Mouse (Mus musculus) liver, embryonic 16.5 days (tissue): Measurements from ENCODE around the gene Tmem161a. TPM values are rescaled to one million over a fixed set of nuclear protein-coding genes. Genes with fewer than 3 reads are reported as not detected.

Experiments
- ATAC-seq: fragments of 200-750 bp; cut with Nextera tagmentation; 2 replicates; pipeline ENCODE4 v1.8.0; 2017; ENCODE audit warnings: low read depth, mild to moderate bottlenecking, moderate number of reproducible peaks, moderate library complexity
- H3K27ac ChIP-seq: fragments of 300-500 bp; sonication (generic); 2 replicates; pipeline ENCODE4 v1.5.1; 2014; ENCODE audit warnings: mild to moderate bottlenecking, low read length
- H3K27me3 ChIP-seq: fragments of 300-500 bp; sonication (generic); 2 replicates; pipeline ENCODE4 v1.6.1; 2014; ENCODE audit warnings: low read depth, low read length, mixed read lengths; ENCODE audit not compliant: control insufficient read depth, insufficient read depth
- H3K36me3 ChIP-seq: fragments of 300-500 bp; sonication (generic); 2 replicates; pipeline ENCODE4 v1.6.1; 2014; ENCODE audit warnings: mild to moderate bottlenecking; ENCODE audit not compliant: control insufficient read depth, insufficient read depth
- H3K4me1 ChIP-seq: fragments of 300-500 bp; sonication (generic); 2 replicates; pipeline ENCODE4 v1.6.1; 2014; ENCODE audit warnings: low read depth, low read length, mixed read lengths; ENCODE audit not compliant: control insufficient read depth
- H3K4me2 ChIP-seq: fragments of 300-500 bp; sonication (generic); 2 replicates; pipeline ENCODE4 v1.6.1; 2014; ENCODE audit warnings: low read depth, low read length, mixed read lengths
- H3K4me3 ChIP-seq: fragments of 300-500 bp; sonication (generic); 2 replicates; pipeline ENCODE4 v1.5.1; 2014; ENCODE audit warnings: low read depth, mild to moderate bottlenecking, low read length
- H3K9ac ChIP-seq: fragments of 300-500 bp; sonication (generic); 2 replicates; pipeline ENCODE4 v1.6.1; 2014; ENCODE audit warnings: low read depth, low read length
- H3K9me3 ChIP-seq: fragments of 300-500 bp; sonication (generic); replicated peaks from 2 replicates; pipeline ENCODE4 v1.6.1; 2016; ENCODE audit warnings: low read length; ENCODE audit not compliant: control insufficient read depth
- WGBS: fragments of 180-500 bp; shearing (Covaris S2); extraction: QIAGEN DNeasy Blood & Tissue Kit; methylation state at CpG from one replicate; pipeline ENCODE4 v1.1.7; 2014; ENCODE audit not compliant: insufficient replicate concordance; 5-methylcytosine and 5-hydroxymethylcytosine counted together
- polyA plus RNA-seq: library from polyadenylated mRNA; unstranded; fragments of >200 nt; fragmentation: Nextera tagmentation; extraction: Ambion mirVana; gene quantifications from 2 replicates; pipeline ENCODE4 v1.2.1, GENCODE M21; 2015

Tmem161a gene
- polyA plus RNA-seq, 1 experiment from 2014 or later = 26.8 TPM

GRCm38 (mm10) chr8:70173320-70173719 is 1.2 kb downstream of the Tmem161a start:
- peak; percentile 39; the same call in 1 of the 2 replicates for ATAC-seq
- Histone ChIP-seq H3K9ac (no peak overlapping the region), H3K36me3 (peaks cover 2% of the 10 kb centered on the region; the same call in 1 of the 2 replicates), H3K4me3 (peak overlapping the region; percentile 63; the same call in 1 of the 2 replicates), H3K27ac (no peak overlapping the region), H3K27me3 (no peaks in the 10 kb centered on the region), H3K4me1 (peaks cover 38% of the 10 kb centered on the region), H3K9me3 (no peaks in the 10 kb centered on the region), H3K4me2 (peak overlapping the region; percentile 59; the same call in 1 of the 2 replicates)
- WGBS = 28% methylated on average over 5 of the region's 5 CpGs

GRCm38 (mm10) chr8:70174079-70174478 is 1.9 kb downstream of the Tmem161a start:
- no peak overlapping the region; the same call in 1 of the 2 replicates for H3K4me2 ChIP-seq
- ATAC-seq = no peak
- H3K4me1 ChIP-seq = peaks cover 38% of the 10 kb centered on the region
- 68% methylated on average over 7 of the region's 7 CpGs for WGBS
- H3K27ac ChIP-seq = no peak overlapping the region; the same call in 1 of the 2 replicates
- H3K27me3 ChIP-seq = no peaks in the 10 kb centered on the region
- no peak overlapping the region for H3K4me3 ChIP-seq
- peaks cover 2% of the 10 kb centered on the region; the same call in 1 of the 2 replicates for H3K36me3 ChIP-seq
- no peak overlapping the region for H3K9ac ChIP-seq
- no peaks in the 10 kb centered on the region for H3K9me3 ChIP-seq

GRCm38 (mm10) chr8:70178231-70178630 is 6.1 kb downstream of the Tmem161a start:
- no peak for ATAC-seq
- Histone ChIP-seq H3K4me2 (no peak overlapping the region), H3K9ac (no peak overlapping the region), H3K9me3 (no peaks in the 10 kb centered on the region), H3K4me3 (no peak overlapping the region), H3K36me3 (peaks cover 2% of the 10 kb centered on the region), H3K27ac (no peak overlapping the region), H3K4me1 (peaks cover 31% of the 10 kb centered on the region), H3K27me3 (no peaks in the 10 kb centered on the region)
- 75% methylated on average over 2 of the region's 2 CpGs for WGBS

- no peaks in the 10 kb centered on the region for H3K27me3 ChIP-seq
- H3K9ac ChIP-seq = no peak overlapping the region
- no peak overlapping the region for H3K4me2 ChIP-seq
- no peak for ATAC-seq
- peaks cover 2% of the 10 kb centered on the region for H3K36me3 ChIP-seq
- no peak overlapping the region for H3K4me3 ChIP-seq
- no peaks in the 10 kb centered on the region for H3K9me3 ChIP-seq
- 79% methylated on average over 4 of the region's 4 CpGs for WGBS
- H3K4me1 ChIP-seq = peaks cover 22% of the 10 kb centered on the region
- no peak overlapping the region for H3K27ac ChIP-seq
Measured at GRCm38 (mm10) chr8:70179082-70179481, 6.9 kb downstream of the Tmem161a start.

GRCm38 (mm10) chr8:70181212-70181902 is 9.2 kb downstream of the Tmem161a start:
- H3K4me2 ChIP-seq = peak overlapping the region; percentile 7; the same call in 1 of the 2 replicates
- peak overlapping the region; percentile 5; the same call in 1 of the 2 replicates for H3K9ac ChIP-seq
- 60% methylated on average over 16 of the region's 16 CpGs for WGBS
- H3K27ac ChIP-seq = peak overlapping the region; percentile 4; the same call in 1 of the 2 replicates
- H3K4me3 ChIP-seq = no peak overlapping the region
- peaks cover 15% of the 10 kb centered on the region for H3K4me1 ChIP-seq
- peaks cover 2% of the 10 kb centered on the region for H3K36me3 ChIP-seq
- H3K27me3 ChIP-seq = no peaks in the 10 kb centered on the region
- ATAC-seq = peak; percentile 86
- H3K9me3 ChIP-seq = no peaks in the 10 kb centered on the region

- Histone ChIP-seq H3K9me3 (no peaks in the 10 kb centered on the region), H3K9ac (peak overlapping the region; percentile 5; the same call in 1 of the 2 replicates), H3K4me3 (no peak overlapping the region), H3K4me2 (peak overlapping the region; percentile 7; the same call in 1 of the 2 replicates), H3K27me3 (no peaks in the 10 kb centered on the region), H3K36me3 (peaks cover 2% of the 10 kb centered on the region), H3K4me1 (peaks cover 15% of the 10 kb centered on the region), H3K27ac (0 out of 2 replicates have a peak overlapping the region, but pooled peaks have one; percentile 4)
- ATAC-seq = no peak
- 58% methylated on average over 2 of the region's 2 CpGs for WGBS
Measured at GRCm38 (mm10) chr8:70181903-70182252, 9.7 kb downstream of the Tmem161a start.

- no peak for ATAC-seq
- Histone ChIP-seq H3K27me3 (no peaks in the 10 kb centered on the region), H3K27ac (no peak overlapping the region; the same call in 1 of the 2 replicates), H3K9me3 (no peaks in the 10 kb centered on the region), H3K4me1 (peaks cover 15% of the 10 kb centered on the region), H3K4me2 (no peak overlapping the region), H3K4me3 (no peak overlapping the region), H3K9ac (no peak overlapping the region), H3K36me3 (no peaks in the 10 kb centered on the region; the same call in 1 of the 2 replicates)
- WGBS = 73% methylated on average over 4 of the region's 4 CpGs
Measured at GRCm38 (mm10) chr8:70183194-70183593, 11.0 kb downstream of the Tmem161a start.

GRCm38 (mm10) chr8:70188707-70189106 is 16.6 kb downstream of the Tmem161a start:
- Histone ChIP-seq H3K36me3 (peaks cover 3% of the 10 kb centered on the region; the same call in 1 of the 2 replicates), H3K4me1 (no peaks in the 10 kb centered on the region; the same call in 1 of the 2 replicates), H3K4me2 (no peak overlapping the region), H3K9ac (no peak overlapping the region), H3K27me3 (no peaks in the 10 kb centered on the region), H3K4me3 (no peak overlapping the region), H3K9me3 (no peaks in the 10 kb centered on the region), H3K27ac (no peak overlapping the region)
- no peak for ATAC-seq
- WGBS = 54% methylated on average over 7 of the region's 7 CpGs

- Histone ChIP-seq H3K27me3 (no peaks in the 10 kb centered on the region), H3K4me3 (no peak overlapping the region), H3K36me3 (peaks cover 3% of the 10 kb centered on the region; the same call in 1 of the 2 replicates), H3K4me2 (no peak overlapping the region), H3K9ac (no peak overlapping the region), H3K4me1 (peaks cover 8% of the 10 kb centered on the region), H3K27ac (no peak overlapping the region; the same call in 1 of the 2 replicates), H3K9me3 (no peaks in the 10 kb centered on the region)
- WGBS = 64% methylated on average over 5 of the region's 5 CpGs
- peak; percentile 65 for ATAC-seq
Measured at GRCm38 (mm10) chr8:70193238-70193637, 21.1 kb downstream of the Tmem161a start.
